Mouse (Mus musculus): ENCODE measurements around the gene Phf21a. TPM values are rescaled to one million over a fixed set of nuclear protein-coding genes. Genes with fewer than 3 reads are reported as not detected.

Phf21a gene
- polyA plus RNA-seq, 1 experiment: 52.2 TPM

GRCm38 (mm10) chr2:92370375-92370774, 277.5 kb downstream of the Phf21a start:
- Histone ChIP-seq H3K4me1 (ENCODE audit: control insufficient read depth, insufficient read depth, low read length) (peaks cover 9% of the 10 kb centered on the region), H3K9ac (ENCODE audit: low read depth, poor library complexity, severe bottlenecking) (peak overlapping the region; percentile 39), H3K27ac (ENCODE audit: insufficient read depth, low read length) (no peak overlapping the region)

GRCm38 (mm10) chr2:92370821-92371805, 278.2 kb downstream of the Phf21a start:
- no peaks in the 10 kb centered on the region for H3K27me3 ChIP-seq (ENCODE audit: control insufficient read depth, insufficient read depth, low read length, poor library complexity, severe bottlenecking)
- peak overlapping the region; percentile 39 for H3K9ac ChIP-seq (ENCODE audit: low read depth, poor library complexity, severe bottlenecking)
- peak overlapping the region; percentile 30; the same call in 1 of the 2 replicates for H3K27ac ChIP-seq (ENCODE audit: insufficient read depth, low read length)
- TF ChIP-seq EP300 (IDR thresholded peaks at IDR 0.05; ENCODE audit: insufficient read depth, low read depth, low read length): peak; percentile 47; the same call in 1 of the 2 replicates
- TF ChIP-seq POLR2A (IDR thresholded peaks at IDR 0.05; ENCODE audit: insufficient read depth, low read length): peak; percentile 34
- TF ChIP-seq CTCF (IDR thresholded peaks at IDR 0.05; ENCODE audit: low read depth, low read length): no peak
- no peaks in the 10 kb centered on the region for H3K36me3 ChIP-seq (ENCODE audit: control insufficient read depth, insufficient read depth, low read length, poor library complexity, severe bottlenecking)
- H3K4me1 ChIP-seq (ENCODE audit: control insufficient read depth, insufficient read depth, low read length): peaks cover 9% of the 10 kb centered on the region
- H3K4me3 ChIP-seq (ENCODE audit: low read depth, low read length): peak overlapping the region; percentile 71
- no peaks in the 10 kb centered on the region for H3K9me3 ChIP-seq (replicated peaks; ENCODE audit: control insufficient read depth, insufficient read depth, low read length, poor library complexity, severe bottlenecking)

More at GRCm38 (mm10) chr2:92370375-92370774, 277.5 kb downstream of the Phf21a start:
- Histone ChIP-seq H3K36me3 (ENCODE audit: control insufficient read depth, insufficient read depth, low read length, poor library complexity, severe bottlenecking) (0 out of 2 replicates have a peak, but pooled peaks cover 1% of the 10 kb centered on the region), H3K4me3 (ENCODE audit: low read depth, low read length) (peak overlapping the region; percentile 71), H3K9me3 (replicated peaks; ENCODE audit: control insufficient read depth, insufficient read depth, low read length, poor library complexity, severe bottlenecking) (no peaks in the 10 kb centered on the region), H3K27me3 (ENCODE audit: control insufficient read depth, insufficient read depth, low read length, poor library complexity, severe bottlenecking) (no peaks in the 10 kb centered on the region)
- TF ChIP-seq POLR2A (IDR thresholded peaks at IDR 0.05; ENCODE audit: insufficient read depth, low read length): no peak
- TF ChIP-seq CTCF (IDR thresholded peaks at IDR 0.05; ENCODE audit: low read depth, low read length): no peak
- no peak for TF ChIP-seq EP300 (IDR thresholded peaks at IDR 0.05; ENCODE audit: insufficient read depth, low read depth, low read length)

- Histone ChIP-seq H3K9me3 (replicated peaks; ENCODE audit: control insufficient read depth, insufficient read depth, low read length, poor library complexity, severe bottlenecking) (no peaks in the 10 kb centered on the region), H3K27ac (ENCODE audit: insufficient read depth, low read length) (peak overlapping the region; percentile 30), H3K27me3 (ENCODE audit: control insufficient read depth, insufficient read depth, low read length, poor library complexity, severe bottlenecking) (no peaks in the 10 kb centered on the region), H3K9ac (ENCODE audit: low read depth, poor library complexity, severe bottlenecking) (no peak overlapping the region), H3K36me3 (ENCODE audit: control insufficient read depth, insufficient read depth, low read length, poor library complexity, severe bottlenecking) (no peaks in the 10 kb centered on the region), H3K4me1 (ENCODE audit: control insufficient read depth, insufficient read depth, low read length) (peaks cover 11% of the 10 kb centered on the region), H3K4me3 (ENCODE audit: low read depth, low read length) (no peak overlapping the region)
- 0 out of 2 replicates have a peak, but pooled peaks have one; percentile 49 for TF ChIP-seq EP300 (IDR thresholded peaks at IDR 0.05; ENCODE audit: insufficient read depth, low read depth, low read length)
- TF ChIP-seq CTCF (IDR thresholded peaks at IDR 0.05; ENCODE audit: low read depth, low read length): no peak
These were observed 279.2 kb downstream of the Phf21a start for GRCm38 (mm10) chr2:92371971-92372690.

- no peaks in the 10 kb centered on the region for H3K27me3 ChIP-seq (ENCODE audit: control insufficient read depth, insufficient read depth, low read length, poor library complexity, severe bottlenecking)
- no peak overlapping the region for H3K9ac ChIP-seq (ENCODE audit: low read depth, poor library complexity, severe bottlenecking)
- H3K27ac ChIP-seq (ENCODE audit: insufficient read depth, low read length): peak overlapping the region; percentile 29; the same call in 1 of the 2 replicates
- no peaks in the 10 kb centered on the region for H3K36me3 ChIP-seq (ENCODE audit: control insufficient read depth, insufficient read depth, low read length, poor library complexity, severe bottlenecking)
- no peaks in the 10 kb centered on the region for H3K9me3 ChIP-seq (replicated peaks; ENCODE audit: control insufficient read depth, insufficient read depth, low read length, poor library complexity, severe bottlenecking)
- H3K4me3 ChIP-seq (ENCODE audit: low read depth, low read length): no peak overlapping the region
- peaks cover 8% of the 10 kb centered on the region for H3K4me1 ChIP-seq (ENCODE audit: control insufficient read depth, insufficient read depth, low read length)
- TF ChIP-seq EP300 (IDR thresholded peaks at IDR 0.05; ENCODE audit: insufficient read depth, low read depth, low read length): no peak
These were observed 280.0 kb downstream of the Phf21a start for GRCm38 (mm10) chr2:92372767-92373436.

- H3K9ac ChIP-seq (ENCODE audit: low read depth, poor library complexity, severe bottlenecking): no peak overlapping the region
- H3K9me3 ChIP-seq (replicated peaks; ENCODE audit: control insufficient read depth, insufficient read depth, low read length, poor library complexity, severe bottlenecking): no peaks in the 10 kb centered on the region
- no peaks in the 10 kb centered on the region for H3K36me3 ChIP-seq (ENCODE audit: control insufficient read depth, insufficient read depth, low read length, poor library complexity, severe bottlenecking)
- H3K4me3 ChIP-seq (ENCODE audit: low read depth, low read length): no peak overlapping the region
- no peak for TF ChIP-seq POLR2A (IDR thresholded peaks at IDR 0.05; ENCODE audit: insufficient read depth, low read length)
- no peak for TF ChIP-seq EP300 (IDR thresholded peaks at IDR 0.05; ENCODE audit: insufficient read depth, low read depth, low read length)
- no peak for TF ChIP-seq CTCF (IDR thresholded peaks at IDR 0.05; ENCODE audit: low read depth, low read length)
- H3K27ac ChIP-seq (ENCODE audit: insufficient read depth, low read length): no peak overlapping the region
- H3K27me3 ChIP-seq (ENCODE audit: control insufficient read depth, insufficient read depth, low read length, poor library complexity, severe bottlenecking): no peaks in the 10 kb centered on the region
- peaks cover 8% of the 10 kb centered on the region for H3K4me1 ChIP-seq (ENCODE audit: control insufficient read depth, insufficient read depth, low read length)
These were observed 280.5 kb downstream of the Phf21a start for GRCm38 (mm10) chr2:92373437-92373813.
